Mouse (Mus musculus): Measurements from ENCODE around the gene Ptprs. TPM values are rescaled to one million over a fixed set of nuclear protein-coding genes. Genes with fewer than 3 reads are reported as not detected.

Gene Ptprs
- total and polyA plus RNA-seq, 2 experiments from 2014 or later = 15.7 to 136 TPM

- H3K9me3 ChIP-seq (replicated peaks; ENCODE audit: control insufficient read depth, low read length) = no peaks in the 10 kb centered on the region
These were observed 50.7 kb downstream of the Ptprs start for GRCm38 (mm10) chr17:56425584-56425914.

GRCm38 (mm10) chr17:56424726-56425583 lies 51.3 kb downstream of the Ptprs start:
- TF ChIP-seq EP300 (IDR thresholded peaks at IDR 0.05; ENCODE audit: low read depth) (no peak), CTCF (IDR thresholded peaks at IDR 0.05; ENCODE audit: low read depth) (no peak)
- DNase-seq (ENCODE audit: low spot score) (no peak), ATAC-seq (ENCODE audit: insufficient read depth, low read depth) (peak; percentile 49)
- no peaks in the 10 kb centered on the region for H3K9me3 ChIP-seq (replicated peaks; ENCODE audit: control insufficient read depth, low read length)
- H3K27ac ChIP-seq (ENCODE audit: low read depth) = no peak overlapping the region
- H3K36me3 ChIP-seq (replicated peaks; ENCODE audit: control insufficient read depth, insufficient read depth, low read length) = peaks cover 54% of the 10 kb centered on the region
- H3K4me2 ChIP-seq (ENCODE audit: low read depth, low read length) = peak overlapping the region; percentile 88
- H3K9ac ChIP-seq (replicated peaks; ENCODE audit: low read depth, low read length) = peak overlapping the region; percentile 34; the same call in 1 of the 2 replicates
- WGBS = 25% methylated on average over 59 of the region's 77 CpGs
- H3K4me3 ChIP-seq (ENCODE audit: low read depth, low read length) = peak overlapping the region; percentile 49
- H3K4me1 ChIP-seq (ENCODE audit: control insufficient read depth, insufficient read depth) = peaks cover 5% of the 10 kb centered on the region; the same call in 1 of the 2 replicates
- no peaks in the 10 kb centered on the region for H3K27me3 ChIP-seq (ENCODE audit: control insufficient read depth, insufficient read depth, low read length)

More at GRCm38 (mm10) chr17:56425584-56425914, 50.7 kb downstream of the Ptprs start:
- TF ChIP-seq EP300 (IDR thresholded peaks at IDR 0.05; ENCODE audit: low read depth) = no peak
- TF ChIP-seq CTCF (IDR thresholded peaks at IDR 0.05; ENCODE audit: low read depth) = peak; percentile 60
- Histone ChIP-seq H3K4me1 (ENCODE audit: control insufficient read depth, insufficient read depth) (peaks cover 5% of the 10 kb centered on the region; the same call in 1 of the 2 replicates), H3K27ac (ENCODE audit: low read depth) (no peak overlapping the region), H3K36me3 (replicated peaks; ENCODE audit: control insufficient read depth, insufficient read depth, low read length) (peaks cover 49% of the 10 kb centered on the region), H3K4me2 (ENCODE audit: low read depth, low read length) (peak overlapping the region; percentile 88), H3K27me3 (ENCODE audit: control insufficient read depth, insufficient read depth, low read length) (no peaks in the 10 kb centered on the region), H3K4me3 (ENCODE audit: low read depth, low read length) (peak overlapping the region; percentile 49), H3K9ac (replicated peaks; ENCODE audit: low read depth, low read length) (peak overlapping the region; percentile 34; the same call in 1 of the 2 replicates)
- 4% methylated on average over 27 of the region's 47 CpGs for WGBS
- peak; percentile 58 for DNase-seq (ENCODE audit: low spot score)
- peak; percentile 83 for ATAC-seq (ENCODE audit: insufficient read depth, low read depth)

- TF ChIP-seq CTCF (IDR thresholded peaks at IDR 0.05; ENCODE audit: low read depth) (no peak), EP300 (IDR thresholded peaks at IDR 0.05; ENCODE audit: low read depth) (no peak)
- Histone ChIP-seq H3K9me3 (replicated peaks; ENCODE audit: control insufficient read depth, low read length) (no peaks in the 10 kb centered on the region), H3K9ac (replicated peaks; ENCODE audit: low read depth, low read length) (no peak overlapping the region), H3K36me3 (replicated peaks; ENCODE audit: control insufficient read depth, insufficient read depth, low read length) (peaks cover 83% of the 10 kb centered on the region), H3K4me1 (ENCODE audit: control insufficient read depth, insufficient read depth) (no peaks in the 10 kb centered on the region), H3K27me3 (ENCODE audit: control insufficient read depth, insufficient read depth, low read length) (no peaks in the 10 kb centered on the region), H3K27ac (ENCODE audit: low read depth) (no peak overlapping the region), H3K4me2 (ENCODE audit: low read depth, low read length) (no peak overlapping the region), H3K4me3 (ENCODE audit: low read depth, low read length) (no peak overlapping the region)
- no peak for DNase-seq (ENCODE audit: low spot score)
- WGBS = 98% methylated on average over 2 of the region's 2 CpGs
- no peak for ATAC-seq (ENCODE audit: insufficient read depth, low read depth)
These were observed 56.3 kb downstream of the Ptprs start for GRCm38 (mm10) chr17:56420022-56420421.

GRCm38 (mm10) chr17:56418304-56418703 lies 58.0 kb downstream of the Ptprs start:
- Histone ChIP-seq H3K9me3 (replicated peaks; ENCODE audit: control insufficient read depth, low read length) (no peaks in the 10 kb centered on the region), H3K4me3 (ENCODE audit: low read depth, low read length) (no peak overlapping the region), H3K27ac (ENCODE audit: low read depth) (no peak overlapping the region), H3K4me2 (ENCODE audit: low read depth, low read length) (no peak overlapping the region), H3K27me3 (ENCODE audit: control insufficient read depth, insufficient read depth, low read length) (no peaks in the 10 kb centered on the region), H3K36me3 (replicated peaks; ENCODE audit: control insufficient read depth, insufficient read depth, low read length) (peaks cover 91% of the 10 kb centered on the region), H3K9ac (replicated peaks; ENCODE audit: low read depth, low read length) (no peak overlapping the region), H3K4me1 (ENCODE audit: control insufficient read depth, insufficient read depth) (no peaks in the 10 kb centered on the region)
- TF ChIP-seq EP300 (IDR thresholded peaks at IDR 0.05; ENCODE audit: low read depth) (no peak), CTCF (IDR thresholded peaks at IDR 0.05; ENCODE audit: low read depth) (no peak)
- 48% methylated on average over 12 of the region's 12 CpGs for WGBS
- ATAC-seq (ENCODE audit: insufficient read depth, low read depth) (peak; percentile 42; the same call in 1 of the 2 replicates), DNase-seq (ENCODE audit: low spot score) (no peak)

GRCm38 (mm10) chr17:56414785-56415184 lies 61.5 kb downstream of the Ptprs start:
- ATAC-seq (ENCODE audit: insufficient read depth, low read depth) (no peak), DNase-seq (ENCODE audit: low spot score) (no peak)
- WGBS = 95% methylated on average over 9 of the region's 9 CpGs
- H3K4me1 ChIP-seq (ENCODE audit: control insufficient read depth, insufficient read depth) = no peaks in the 10 kb centered on the region
- H3K9ac ChIP-seq (replicated peaks; ENCODE audit: low read depth, low read length) = no peak overlapping the region
- no peaks in the 10 kb centered on the region for H3K9me3 ChIP-seq (replicated peaks; ENCODE audit: control insufficient read depth, low read length)
- peaks cover 83% of the 10 kb centered on the region for H3K36me3 ChIP-seq (replicated peaks; ENCODE audit: control insufficient read depth, insufficient read depth, low read length)
- H3K27me3 ChIP-seq (ENCODE audit: control insufficient read depth, insufficient read depth, low read length) = no peaks in the 10 kb centered on the region
- no peak overlapping the region for H3K27ac ChIP-seq (ENCODE audit: low read depth)
- H3K4me2 ChIP-seq (ENCODE audit: low read depth, low read length) = no peak overlapping the region
- no peak for TF ChIP-seq CTCF (IDR thresholded peaks at IDR 0.05; ENCODE audit: low read depth)
- TF ChIP-seq EP300 (IDR thresholded peaks at IDR 0.05; ENCODE audit: low read depth) = no peak
- no peak overlapping the region for H3K4me3 ChIP-seq (ENCODE audit: low read depth, low read length)

All from heart, postnatal 0 days (tissue).